Mouse (Mus musculus) C2C12 (cell line): ENCODE results near the gene Dph2.

ENCODE experiments used
- CEBPB ChIP-seq: IDR thresholded peaks from one replicate; pipeline ENCODE4 v1.6.1; 2011; ENCODE audit warnings: low read depth, mild to moderate bottlenecking, control low read depth, moderate library complexity
- CTCF ChIP-seq: IDR thresholded peaks from one replicate; pipeline ENCODE4 v1.5.1; 2011; ENCODE audit not compliant: control insufficient read depth, insufficient read depth, insufficient read length
- FOSL1 ChIP-seq: IDR thresholded peaks from one replicate; pipeline ENCODE4 v1.8.0; 2011; ENCODE audit warnings: mild to moderate bottlenecking, low read length; ENCODE audit not compliant: poor library complexity, insufficient read depth, severe bottlenecking
- MAX ChIP-seq: IDR thresholded peaks from one replicate; pipeline ENCODE4 v1.6.1; 2011; ENCODE audit warnings: mild to moderate bottlenecking, control low read depth
- USF1 ChIP-seq: IDR thresholded peaks from one replicate; pipeline ENCODE4 v1.6.1; 2011; ENCODE audit warnings: low read depth, mild to moderate bottlenecking, control low read depth, moderate library complexity

DNA sequence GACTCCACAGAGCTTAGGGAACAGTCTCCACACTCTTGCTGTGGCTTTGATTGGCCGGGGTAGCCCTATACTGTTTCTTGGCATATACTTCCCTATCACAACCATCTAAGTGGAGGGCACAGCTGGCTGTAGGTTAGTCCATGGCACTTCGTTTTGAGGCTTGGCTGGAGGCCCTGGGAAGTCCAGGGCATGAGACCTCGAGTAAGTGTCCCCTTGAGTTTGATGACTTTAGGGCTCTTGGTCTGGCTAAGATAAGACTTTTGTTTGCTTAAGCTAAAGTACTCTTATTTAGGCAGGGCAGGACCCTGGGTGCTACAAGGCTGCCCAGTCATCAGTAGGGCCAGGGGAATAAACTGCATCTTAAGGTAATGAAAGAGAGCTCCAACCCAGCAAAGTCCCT lies 6.3 kb upstream of the Dph2 start:
- no peak for TF ChIP-seq CTCF
- TF ChIP-seq MAX, result no peak
- TF ChIP-seq USF1, result no peak
- no peak for TF ChIP-seq FOSL1
- TF ChIP-seq CEBPB, result no peak
